Comparison of ENCODE assay signal across 22 mouse cellular contexts in genomic region chr16:4286593-4286992, GRCm38 (mm10).
DNase-seq lines count a peak whose midpoint lies in the region; ATAC-seq lines count a peak whose summit lies in the region.
"Had no signal": no experiment of that assay in that cellular context is flagged by ENCODE, and none has a peak within 500 bp of the region (broad histone marks: within the 10 kb centered on the region; RNA-seq: fewer than 3 reads in every experiment).

No protein-coding gene starts in this region.

- H3K27ac ChIP-seq in embryonic facial prominence, embryonic 15.5 days (replicated peaks), result peak overlapping the region; percentile 48; the same call in 1 of the 2 replicates
- H3K27ac ChIP-seq: forebrain, embryonic 15.5 days; heart, adult 2 months; hindbrain, embryonic 15.5 days; kidney, embryonic 15.5 days; liver, embryonic 15.5 days; midbrain, embryonic 12.5 days; neural tube, embryonic 13.5 days had no signal

- H3K4me1 ChIP-seq in embryonic facial prominence, embryonic 15.5 days, result peaks cover 3% of the 10 kb centered on the region; the same call in 1 of the 2 replicates
- H3K4me1 ChIP-seq: forebrain, embryonic 15.5 days; heart, embryonic 12.5 days; hindbrain, embryonic 15.5 days; kidney, embryonic 15.5 days; liver, embryonic 15.5 days; midbrain, embryonic 12.5 days; neural tube, embryonic 13.5 days had no signal

- peak; percentile 27 to 31 for DNase-seq in cerebellum, postnatal 25 days
- DNase-seq in cerebellum, adult 11 months, result no peak
- DNase-seq in kidney, postnatal 10 days, result peak; percentile 33
- no peak for DNase-seq in kidney, postnatal 14 days
- DNase-seq in right cerebral cortex, postnatal 14 days, result peak; percentile 52
- no peak for DNase-seq in right cerebral cortex, adult 18-20 months
- DNase-seq in ovary, postnatal 10 days (ENCODE audit: low spot score), result no peak
- DNase-seq: adrenal gland, postnatal 14 days; gastrocnemius, postnatal 36 days; heart, adult 2 months; kidney, adult 18-20 months; kidney, postnatal 4 days; lung, embryonic 14.5 days; thymus, postnatal 14 days had no signal

- no peak overlapping the region for H3K4me3 ChIP-seq in embryonic facial prominence, embryonic 15.5 days (replicated peaks)
- H3K4me3 ChIP-seq: forebrain, embryonic 15.5 days; heart, adult 2 months; heart, embryonic 12.5 days; hindbrain, embryonic 15.5 days; kidney, embryonic 15.5 days; liver, embryonic 15.5 days; midbrain, embryonic 12.5 days; neural tube, embryonic 13.5 days had no signal

- peak; percentile 13; the same call in 1 of the 2 replicates for ATAC-seq in embryonic facial prominence, embryonic 15.5 days (ENCODE audit: insufficient number of reproducible peaks, low FRiP score, low TSS enrichment, low read depth)
- ATAC-seq: forebrain, embryonic 15.5 days had no signal

- WGBS in embryonic facial prominence, embryonic 15.5 days, result 66% methylated on average over 7 of the region's 7 CpGs

- H3K9me3 ChIP-seq in embryonic facial prominence, embryonic 15.5 days (replicated peaks), result no peaks in the 10 kb centered on the region
- H3K9me3 ChIP-seq: forebrain, embryonic 15.5 days; heart, embryonic 12.5 days; hindbrain, embryonic 15.5 days; kidney, embryonic 15.5 days; liver, embryonic 15.5 days; midbrain, embryonic 12.5 days; neural tube, embryonic 13.5 days had no signal

- H3K4me2 ChIP-seq in embryonic facial prominence, embryonic 15.5 days (replicated peaks), result no peak overlapping the region
- H3K4me2 ChIP-seq: forebrain, embryonic 15.5 days; heart, embryonic 12.5 days; hindbrain, embryonic 15.5 days; kidney, embryonic 15.5 days; liver, embryonic 15.5 days; lung, embryonic 14.5 days; midbrain, embryonic 12.5 days; neural tube, embryonic 13.5 days had no signal

- no peak overlapping the region for H3K9ac ChIP-seq in embryonic facial prominence, embryonic 15.5 days
- H3K9ac ChIP-seq: forebrain, embryonic 15.5 days; heart, embryonic 12.5 days; hindbrain, embryonic 15.5 days; kidney, embryonic 15.5 days; liver, embryonic 15.5 days; lung, embryonic 14.5 days; midbrain, embryonic 12.5 days; neural tube, embryonic 13.5 days had no signal

- H3K36me3 ChIP-seq in embryonic facial prominence, embryonic 15.5 days, result peaks cover 7% of the 10 kb centered on the region; the same call in 1 of the 2 replicates
- H3K36me3 ChIP-seq: liver, embryonic 15.5 days had no signal

- no peaks in the 10 kb centered on the region for H3K27me3 ChIP-seq in embryonic facial prominence, embryonic 15.5 days
- H3K27me3 ChIP-seq: forebrain, embryonic 15.5 days; hindbrain, embryonic 15.5 days; kidney, embryonic 15.5 days; liver, embryonic 15.5 days; midbrain, embryonic 12.5 days; neural tube, embryonic 13.5 days had no signal

Comparison
In these comparisons a context has a peak if more than half of its experiments do, and no peak if none do; other contexts are left out.
1. DNase-seq: peak in cerebellum, postnatal 25 days (2 of 2), kidney, postnatal 10 days (single experiment) and right cerebral cortex, postnatal 14 days (single experiment); none in cerebellum, adult 11 months (single experiment), kidney, postnatal 14 days (single experiment), right cerebral cortex, adult 18-20 months (single experiment) and ovary, postnatal 10 days (single experiment).